Mouse (Mus musculus) ES-E14 (cell line): ENCODE measurements at regions not wholly inside any gene's neighbourhood (a gene's known extent, or its start where the extent isn't known, plus 50 kb on each side); places are given as distances from the start of the nearest gene placed in this dataset.

Source experiments
- CHD2 ChIP-seq: IDR thresholded peaks from 2 replicates; pipeline ENCODE4 v1.6.1; 2014; ENCODE audit warnings: mild to moderate bottlenecking, low read depth, low read length, inconsistent platforms
- HCFC1 ChIP-seq: IDR thresholded peaks from 2 replicates; pipeline ENCODE4 v1.6.1; 2012; ENCODE audit warnings: low read length, inconsistent platforms, borderline replicate concordance; ENCODE audit not compliant: insufficient read depth
- MAFK ChIP-seq: IDR thresholded peaks from 2 replicates; pipeline ENCODE4 v1.6.1; 2014; ENCODE audit warnings: mild to moderate bottlenecking, low read depth, low read length, inconsistent platforms; ENCODE audit not compliant: insufficient read depth
- ZC3H11A ChIP-seq: IDR thresholded peaks from 2 replicates; pipeline ENCODE4 v1.6.1; 2012; ENCODE audit warnings: low read depth, mild to moderate bottlenecking, inconsistent platforms, low read length, borderline replicate concordance
- ZNF384 ChIP-seq: IDR thresholded peaks from 2 replicates; pipeline ENCODE4 v1.6.1; 2012; ENCODE audit warnings: low read depth, low read length, inconsistent platforms

GRCm38 (mm10) chr11:90783537-90783936 is 95.4 kb upstream of the Tom1l1 start:
- no peak for TF ChIP-seq MAFK
- TF ChIP-seq ZNF384, result no peak
- no peak for TF ChIP-seq ZC3H11A
- TF ChIP-seq HCFC1, result no peak
- no peak for TF ChIP-seq CHD2
